Mouse (Mus musculus): ENCODE measurements around the gene Samt3. TPM values are rescaled to one million over a fixed set of nuclear protein-coding genes. Genes with fewer than 3 reads are reported as not detected.

The Samt3 gene
- polyA plus RNA-seq (2015; fragmentation: Nextera tagmentation; extraction: Ambion mirVana), result not detected in 2 replicates

DNA sequence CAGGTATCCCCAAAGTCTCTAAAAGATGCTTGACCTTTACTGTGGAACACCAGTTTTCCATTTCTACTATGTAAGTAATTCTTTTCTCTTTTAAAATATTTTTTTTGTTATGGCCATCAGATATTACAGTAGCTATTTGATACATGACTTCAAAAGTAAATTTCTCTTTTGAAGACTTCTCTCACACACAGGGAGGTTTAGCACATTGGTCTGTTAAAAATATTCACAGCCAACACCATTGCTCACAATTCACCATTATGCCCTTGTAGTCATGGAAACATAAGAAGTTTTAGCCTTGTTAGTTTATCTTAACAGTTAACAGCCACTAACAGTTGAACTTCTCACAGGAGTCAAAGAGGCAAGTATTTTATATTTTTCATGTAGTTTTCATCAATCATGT, at the start of gene Samt3:
Samt3 (plus strand) TSS at position 301 of the 400 bp plus-strand sequence.
- Histone ChIP-seq H3K36me3 (no peaks in the 10 kb centered on the region), H3K27me3 (no peaks in the 10 kb centered on the region), H3K4me2 (no peak within 1 kb of the TSS), H3K9ac (no peak within 1 kb of the TSS), H3K4me1 (replicated peaks) (no peaks in the 10 kb centered on the region), H3K4me3 (no peak within 1 kb of the TSS), H3K9me3 (replicated peaks) (no peaks in the 10 kb centered on the region), H3K27ac (no peak within 1 kb of the TSS)
- no peak for ATAC-seq (replicated peaks; ENCODE audit: insufficient number of reproducible peaks, insufficient read depth, low FRiP score, low read depth)

DNA sequence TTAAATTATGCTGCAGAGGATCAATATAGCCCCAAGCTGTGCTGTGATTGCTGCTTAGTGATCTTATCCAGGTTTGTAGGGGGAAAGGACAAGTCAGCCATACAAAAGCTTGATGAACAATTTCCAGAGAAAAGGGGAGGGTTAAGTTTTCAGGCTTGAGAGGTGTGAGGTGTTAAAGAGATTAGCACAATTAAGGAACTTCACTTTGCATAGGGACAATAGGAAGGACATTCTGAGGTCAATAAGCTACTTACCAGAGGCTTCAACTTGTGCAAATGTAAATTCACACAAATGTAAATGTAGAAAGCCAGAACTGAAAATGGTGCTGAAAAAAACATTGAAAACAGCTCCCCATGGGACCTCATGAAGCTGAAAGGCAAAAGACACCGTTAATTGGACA, 27.4 kb upstream of the Samt3 start:
- H3K9ac ChIP-seq, result no peak overlapping the region
- ATAC-seq (replicated peaks; ENCODE audit: insufficient number of reproducible peaks, insufficient read depth, low FRiP score, low read depth), result no peak
- 33% methylated on average over 1 of the region's 1 CpGs for WGBS

DNA sequence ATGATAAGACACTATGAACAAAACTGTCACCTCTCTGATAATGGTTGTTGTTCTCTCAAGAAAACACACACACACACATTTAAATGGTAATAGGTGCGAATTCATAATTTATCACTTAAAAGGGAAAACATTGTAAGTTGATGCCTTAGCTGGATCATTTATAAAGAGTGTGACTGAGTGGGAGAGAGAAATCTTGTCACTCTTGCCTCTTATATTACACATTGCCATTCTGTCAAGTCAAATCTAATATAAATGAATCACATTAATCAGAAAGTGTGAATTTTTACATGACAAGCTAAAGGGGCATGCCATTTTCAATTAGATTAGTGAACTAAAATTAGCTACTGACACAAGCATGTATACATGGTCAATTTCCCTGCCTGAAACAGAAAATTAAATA, 44.7 kb downstream of the Samt3 start:
- no peak overlapping the region for H3K4me2 ChIP-seq
- 71% methylated on average over 1 of the region's 1 CpGs for WGBS

More for the DNA sequence above, 27.4 kb upstream of the Samt3 start:
- no peak overlapping the region for H3K4me3 ChIP-seq
- no peak overlapping the region for H3K4me2 ChIP-seq
- no peaks in the 10 kb centered on the region for H3K9me3 ChIP-seq (replicated peaks)
- H3K27me3 ChIP-seq, result no peaks in the 10 kb centered on the region
- no peaks in the 10 kb centered on the region for H3K4me1 ChIP-seq (replicated peaks)
- H3K36me3 ChIP-seq, result no peaks in the 10 kb centered on the region
- no peak overlapping the region for H3K27ac ChIP-seq

More for the DNA sequence above, 44.7 kb downstream of the Samt3 start:
- Histone ChIP-seq H3K36me3 (no peaks in the 10 kb centered on the region), H3K9me3 (replicated peaks) (no peaks in the 10 kb centered on the region), H3K27me3 (no peaks in the 10 kb centered on the region), H3K4me1 (replicated peaks) (no peaks in the 10 kb centered on the region), H3K9ac (no peak overlapping the region), H3K4me3 (no peak overlapping the region), H3K27ac (no peak overlapping the region)
- no peak for ATAC-seq (replicated peaks; ENCODE audit: insufficient number of reproducible peaks, insufficient read depth, low FRiP score, low read depth)

Other genes with a start within 250 kb of the Samt3 start
- 0.15 and 0.41 TPM in 2 replicates for gene 5430427O19Rik, start 173.8 kb upstream of the Samt3 start, polyA plus RNA-seq (2015; fragmentation: Nextera tagmentation; extraction: Ambion mirVana)
- 0.10 TPM in 1 of 2 replicates, not detected in the other for gene Nr0b1, start 147.6 kb downstream of the Samt3 start, polyA plus RNA-seq (2015; fragmentation: Nextera tagmentation; extraction: Ambion mirVana)

Data from heart, embryonic 15.5 days (tissue).